Mouse (Mus musculus): ENCODE results near the gene Grk6. TPM values are rescaled to one million over a fixed set of nuclear protein-coding genes. Genes with fewer than 3 reads are reported as not detected.

Gene Grk6
- polyA plus RNA-seq, 1 experiment = 228 TPM

DNA sequence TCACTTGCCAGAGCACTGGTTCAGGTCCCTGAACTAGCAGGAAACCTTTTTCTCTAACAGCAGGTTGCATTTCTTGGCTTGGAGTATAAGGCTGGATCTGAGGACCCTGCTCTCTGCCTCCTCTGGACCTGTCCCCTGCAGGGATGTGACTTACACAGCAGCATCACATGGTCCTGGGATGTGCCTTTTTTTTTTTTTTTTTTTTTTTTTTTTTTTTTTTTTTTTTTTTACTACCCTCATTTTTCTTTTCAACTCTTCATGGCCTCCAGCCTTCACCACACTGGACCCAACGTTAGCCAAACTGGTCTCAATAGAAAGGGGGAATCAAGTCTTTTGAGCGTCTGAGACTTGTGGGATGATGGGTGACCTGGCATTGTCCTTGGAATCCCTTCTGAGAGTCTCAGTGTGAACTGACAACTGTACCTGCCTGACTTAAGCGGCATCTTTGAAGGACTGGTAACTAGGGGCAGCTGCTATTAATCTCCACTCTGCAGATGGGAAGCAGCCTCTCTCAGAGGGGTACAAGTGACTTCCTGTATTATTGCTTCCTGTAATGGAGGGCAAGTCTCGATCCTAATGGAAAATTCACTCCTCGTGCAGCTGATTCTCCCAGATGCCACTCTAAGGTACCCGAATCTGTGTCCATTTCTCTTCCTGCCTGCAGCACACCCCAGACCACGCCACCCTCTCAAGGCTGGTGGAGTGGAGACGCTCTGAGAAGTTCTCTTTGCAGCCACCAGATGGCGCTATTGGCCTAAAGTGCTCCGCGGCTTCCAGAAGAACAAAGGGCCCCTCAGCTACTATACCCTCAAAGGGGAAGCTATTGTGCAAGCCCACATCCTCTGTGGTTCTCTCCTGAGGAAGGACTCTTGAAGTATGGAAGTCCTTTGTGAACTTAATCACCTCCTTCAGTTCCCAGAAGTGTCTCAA is 39.8 kb upstream of the Grk6 start:
- Histone ChIP-seq H3K4me3 (ENCODE audit: control insufficient read depth, insufficient read depth, low read length) (no peak overlapping the region), H3K36me3 (ENCODE audit: control insufficient read depth, insufficient read depth, low read length) (no peaks in the 10 kb centered on the region)

DNA sequence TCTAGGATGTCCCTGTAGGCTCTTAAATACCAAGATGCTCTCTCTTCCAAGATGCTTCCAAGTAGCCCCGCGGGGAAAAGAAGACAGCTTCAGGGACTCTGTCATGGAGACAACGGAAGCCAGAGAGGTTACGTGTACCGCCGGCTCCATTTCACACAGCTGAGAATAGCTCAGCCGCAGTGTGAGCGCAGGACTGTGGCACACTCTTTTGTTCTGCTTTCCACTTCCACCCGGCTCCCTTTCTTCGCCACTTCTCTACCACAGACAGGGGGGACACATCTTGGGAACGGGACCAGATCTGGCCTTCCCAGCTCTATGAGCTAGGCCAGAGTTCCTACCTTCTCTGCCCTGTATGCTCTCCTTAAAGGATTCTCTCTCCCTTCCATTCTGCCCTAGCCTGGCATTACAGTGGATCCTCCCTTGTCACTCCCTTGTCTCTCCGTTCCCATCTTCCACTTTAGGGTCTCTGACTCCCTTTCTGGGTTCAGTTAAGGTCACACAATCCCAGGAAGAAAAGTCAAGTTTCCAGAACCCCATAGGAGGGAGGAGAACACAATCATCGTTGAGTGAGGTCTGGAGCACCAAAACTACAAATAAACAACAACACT is 39.0 kb upstream of the Grk6 start:
- H3K27me3 ChIP-seq (ENCODE audit: control insufficient read depth, insufficient read depth, low read length) = no peaks in the 10 kb centered on the region
- TF ChIP-seq POLR2A (IDR thresholded peaks at IDR 0.05; ENCODE audit: control insufficient read depth, extremely low read depth, insufficient read depth, low read length, poor library complexity) (no peak), CTCF (IDR thresholded peaks at IDR 0.05; ENCODE audit: borderline replicate concordance, control insufficient read depth, extremely low read depth, insufficient read depth, low read length, poor library complexity) (no peak)
- H3K4me1 ChIP-seq (replicated peaks; ENCODE audit: control insufficient read depth, insufficient read depth, low read length) = peaks cover 14% of the 10 kb centered on the region
- H3K36me3 ChIP-seq (ENCODE audit: control insufficient read depth, insufficient read depth, low read length) = no peaks in the 10 kb centered on the region
- no peak overlapping the region for H3K4me3 ChIP-seq (ENCODE audit: control insufficient read depth, insufficient read depth, low read length)
- DNase-seq = peak; percentile 73
- H3K27ac ChIP-seq (ENCODE audit: control insufficient read depth, insufficient read depth, low read length) = peak overlapping the region; percentile 26
- 9% methylated on average over 13 of the region's 13 CpGs for WGBS

More for the DNA sequence above, 39.8 kb upstream of the Grk6 start:
- WGBS = 8% methylated on average over 11 of the region's 11 CpGs
- Histone ChIP-seq H3K4me1 (replicated peaks; ENCODE audit: control insufficient read depth, insufficient read depth, low read length) (peaks cover 14% of the 10 kb centered on the region), H3K27me3 (ENCODE audit: control insufficient read depth, insufficient read depth, low read length) (no peaks in the 10 kb centered on the region), H3K27ac (ENCODE audit: control insufficient read depth, insufficient read depth, low read length) (peak overlapping the region; percentile 26)
- peak; percentile 88 for DNase-seq
- TF ChIP-seq POLR2A (IDR thresholded peaks at IDR 0.05; ENCODE audit: control insufficient read depth, extremely low read depth, insufficient read depth, low read length, poor library complexity) (no peak), CTCF (IDR thresholded peaks at IDR 0.05; ENCODE audit: borderline replicate concordance, control insufficient read depth, extremely low read depth, insufficient read depth, low read length, poor library complexity) (peak; percentile 93)

DNA sequence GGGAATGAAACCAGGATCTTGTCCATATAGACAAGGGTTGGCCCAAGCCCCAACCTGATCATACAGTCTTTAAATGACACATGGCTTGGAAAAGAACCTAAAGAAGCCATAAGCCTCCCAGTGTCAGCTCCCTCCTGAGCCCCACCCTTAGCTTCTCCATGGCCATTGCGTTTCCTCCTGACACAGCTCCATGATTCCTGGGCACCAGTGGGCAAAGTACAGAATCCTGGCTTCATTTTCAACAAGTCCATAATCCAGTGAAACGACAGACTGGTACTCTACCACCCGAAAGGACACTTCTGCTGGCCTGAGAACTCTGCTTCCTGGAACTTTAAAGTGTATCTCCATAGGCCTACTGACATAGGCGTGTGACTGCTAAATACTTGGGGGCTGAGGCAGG is 37.5 kb upstream of the Grk6 start:
- H3K4me3 ChIP-seq (ENCODE audit: control insufficient read depth, insufficient read depth, low read length) = no peak overlapping the region
- WGBS = 88% methylated on average over 4 of the region's 4 CpGs
- no peak overlapping the region for H3K27ac ChIP-seq (ENCODE audit: control insufficient read depth, insufficient read depth, low read length)
- DNase-seq = no peak
- no peaks in the 10 kb centered on the region for H3K36me3 ChIP-seq (ENCODE audit: control insufficient read depth, insufficient read depth, low read length)
- H3K27me3 ChIP-seq (ENCODE audit: control insufficient read depth, insufficient read depth, low read length) = no peaks in the 10 kb centered on the region
- peaks cover 14% of the 10 kb centered on the region for H3K4me1 ChIP-seq (replicated peaks; ENCODE audit: control insufficient read depth, insufficient read depth, low read length)
- TF ChIP-seq CTCF (IDR thresholded peaks at IDR 0.05; ENCODE audit: borderline replicate concordance, control insufficient read depth, extremely low read depth, insufficient read depth, low read length, poor library complexity) = no peak
- TF ChIP-seq POLR2A (IDR thresholded peaks at IDR 0.05; ENCODE audit: control insufficient read depth, extremely low read depth, insufficient read depth, low read length, poor library complexity) = no peak

- Histone ChIP-seq H3K36me3 (ENCODE audit: control insufficient read depth, insufficient read depth, low read length) (no peaks in the 10 kb centered on the region), H3K27me3 (ENCODE audit: control insufficient read depth, insufficient read depth, low read length) (no peaks in the 10 kb centered on the region), H3K4me3 (ENCODE audit: control insufficient read depth, insufficient read depth, low read length) (no peak overlapping the region), H3K4me1 (replicated peaks; ENCODE audit: control insufficient read depth, insufficient read depth, low read length) (peaks cover 20% of the 10 kb centered on the region), H3K27ac (ENCODE audit: control insufficient read depth, insufficient read depth, low read length) (no peak overlapping the region)
- TF ChIP-seq CTCF (IDR thresholded peaks at IDR 0.05; ENCODE audit: borderline replicate concordance, control insufficient read depth, extremely low read depth, insufficient read depth, low read length, poor library complexity) (no peak), POLR2A (IDR thresholded peaks at IDR 0.05; ENCODE audit: control insufficient read depth, extremely low read depth, insufficient read depth, low read length, poor library complexity) (no peak)
- DNase-seq = no peak
- WGBS = 86% methylated on average over 19 of the region's 19 CpGs
Measured at GRCm38 (mm10) chr13:55408546-55409120, 36.2 kb upstream of the Grk6 start.

- 88% methylated on average over 7 of the region's 7 CpGs for WGBS
- DNase-seq = no peak
Measured at GRCm38 (mm10) chr13:55411826-55412225, 33.0 kb upstream of the Grk6 start.

DNA sequence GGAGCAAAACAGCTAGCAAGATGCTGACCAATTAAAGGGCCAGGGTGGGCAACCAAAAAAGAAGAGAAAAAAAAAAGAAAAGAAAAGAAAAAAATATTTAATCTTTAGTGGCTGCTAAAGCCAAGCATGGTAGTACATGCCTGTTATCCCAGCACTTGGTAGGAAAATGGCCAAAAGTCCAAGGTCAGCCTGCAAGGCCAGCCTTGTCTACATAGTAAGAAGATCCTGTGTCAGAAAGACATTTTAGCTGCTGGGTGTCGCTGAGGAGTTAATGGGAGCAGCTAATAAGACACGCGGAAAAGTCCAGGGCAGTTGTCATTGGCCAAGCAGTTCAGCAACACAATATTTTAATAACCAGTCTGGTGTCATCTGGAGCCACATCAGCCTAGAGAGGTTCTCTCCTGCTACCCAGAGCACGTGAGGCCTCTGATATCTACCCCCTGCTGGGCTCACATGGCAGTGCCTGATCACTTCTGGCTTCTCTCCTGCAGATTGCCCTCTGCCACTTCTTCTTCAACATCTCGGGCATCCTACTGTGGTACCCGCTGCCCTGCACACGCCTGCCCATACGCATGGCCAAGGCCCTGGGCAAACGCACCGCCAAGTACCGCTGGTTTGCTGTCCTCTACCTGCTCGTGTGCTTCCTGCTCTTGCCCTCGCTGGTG is 32.1 kb upstream of the Grk6 start:
- Histone ChIP-seq H3K4me3 (ENCODE audit: control insufficient read depth, insufficient read depth, low read length) (no peak overlapping the region), H3K4me1 (replicated peaks; ENCODE audit: control insufficient read depth, insufficient read depth, low read length) (0 out of 2 replicates have a peak, but pooled peaks cover 7% of the 10 kb centered on the region), H3K36me3 (ENCODE audit: control insufficient read depth, insufficient read depth, low read length) (no peaks in the 10 kb centered on the region), H3K27ac (ENCODE audit: control insufficient read depth, insufficient read depth, low read length) (no peak overlapping the region), H3K27me3 (ENCODE audit: control insufficient read depth, insufficient read depth, low read length) (no peaks in the 10 kb centered on the region)
- no peak for DNase-seq
- 48% methylated on average over 13 of the region's 13 CpGs for WGBS
- TF ChIP-seq POLR2A (IDR thresholded peaks at IDR 0.05; ENCODE audit: control insufficient read depth, extremely low read depth, insufficient read depth, low read length, poor library complexity) = no peak
- TF ChIP-seq CTCF (IDR thresholded peaks at IDR 0.05; ENCODE audit: borderline replicate concordance, control insufficient read depth, extremely low read depth, insufficient read depth, low read length, poor library complexity) = no peak

More at GRCm38 (mm10) chr13:55411826-55412225, 33.0 kb upstream of the Grk6 start:
- Histone ChIP-seq H3K27ac (ENCODE audit: control insufficient read depth, insufficient read depth, low read length) (no peak overlapping the region), H3K27me3 (ENCODE audit: control insufficient read depth, insufficient read depth, low read length) (no peaks in the 10 kb centered on the region), H3K4me1 (replicated peaks; ENCODE audit: control insufficient read depth, insufficient read depth, low read length) (0 out of 2 replicates have a peak, but pooled peaks cover 7% of the 10 kb centered on the region), H3K36me3 (ENCODE audit: control insufficient read depth, insufficient read depth, low read length) (no peaks in the 10 kb centered on the region), H3K4me3 (ENCODE audit: control insufficient read depth, insufficient read depth, low read length) (no peak overlapping the region)
- no peak for TF ChIP-seq CTCF (IDR thresholded peaks at IDR 0.05; ENCODE audit: borderline replicate concordance, control insufficient read depth, extremely low read depth, insufficient read depth, low read length, poor library complexity)
- no peak for TF ChIP-seq POLR2A (IDR thresholded peaks at IDR 0.05; ENCODE audit: control insufficient read depth, extremely low read depth, insufficient read depth, low read length, poor library complexity)
